Mouse (Mus musculus): Measurements from ENCODE around the gene Rpl41.

DNA sequence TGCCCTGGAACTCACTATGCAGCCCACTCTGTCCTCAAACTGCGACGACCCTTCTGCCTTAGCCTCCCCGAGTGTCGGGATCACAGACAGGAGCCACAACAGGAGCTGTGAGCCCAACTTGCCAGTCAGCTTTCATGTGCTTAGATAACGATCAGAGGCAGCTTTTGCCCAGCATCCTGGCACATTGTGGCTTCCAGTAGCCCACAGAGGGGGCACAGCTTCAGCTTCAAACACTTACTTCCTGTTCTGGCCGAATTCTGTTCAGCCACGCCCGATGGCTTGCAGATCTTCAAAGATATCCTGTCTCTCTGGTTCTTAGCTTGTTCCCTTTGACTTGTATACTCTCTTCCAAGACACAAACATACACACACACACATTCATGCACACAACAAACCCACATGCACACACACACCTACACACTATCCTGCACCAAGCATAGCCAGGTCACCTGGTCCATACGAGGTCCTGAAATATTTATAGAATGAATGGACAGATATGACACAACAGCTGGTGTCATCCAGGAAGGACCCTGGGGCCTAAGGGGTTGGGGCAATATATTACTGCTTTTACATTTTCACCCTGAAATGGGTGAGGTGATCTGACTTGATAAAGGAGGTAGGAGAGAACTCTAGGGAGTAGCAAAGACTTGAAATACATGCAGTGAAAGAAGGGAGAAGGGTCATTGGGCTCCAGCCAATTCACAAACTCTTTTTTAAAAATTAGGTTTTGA, 44.3 kb downstream of the Rpl41 start:
- TF ChIP-seq POLR2A (IDR thresholded peaks at IDR 0.05; ENCODE audit: borderline replicate concordance, insufficient read depth, low read length) (no peak), CTCF (IDR thresholded peaks at IDR 0.05; ENCODE audit: borderline replicate concordance, insufficient read depth, low read depth, low read length) (no peak)
